Mouse (Mus musculus): ENCODE measurements around the gene Sertad1.
"Not testable (repeated sequence)": the region's sequence is repeated elsewhere in the genome, so short reads cannot be mapped to it uniquely, and the experiment has no call there.

Sertad1 gene

DNA sequence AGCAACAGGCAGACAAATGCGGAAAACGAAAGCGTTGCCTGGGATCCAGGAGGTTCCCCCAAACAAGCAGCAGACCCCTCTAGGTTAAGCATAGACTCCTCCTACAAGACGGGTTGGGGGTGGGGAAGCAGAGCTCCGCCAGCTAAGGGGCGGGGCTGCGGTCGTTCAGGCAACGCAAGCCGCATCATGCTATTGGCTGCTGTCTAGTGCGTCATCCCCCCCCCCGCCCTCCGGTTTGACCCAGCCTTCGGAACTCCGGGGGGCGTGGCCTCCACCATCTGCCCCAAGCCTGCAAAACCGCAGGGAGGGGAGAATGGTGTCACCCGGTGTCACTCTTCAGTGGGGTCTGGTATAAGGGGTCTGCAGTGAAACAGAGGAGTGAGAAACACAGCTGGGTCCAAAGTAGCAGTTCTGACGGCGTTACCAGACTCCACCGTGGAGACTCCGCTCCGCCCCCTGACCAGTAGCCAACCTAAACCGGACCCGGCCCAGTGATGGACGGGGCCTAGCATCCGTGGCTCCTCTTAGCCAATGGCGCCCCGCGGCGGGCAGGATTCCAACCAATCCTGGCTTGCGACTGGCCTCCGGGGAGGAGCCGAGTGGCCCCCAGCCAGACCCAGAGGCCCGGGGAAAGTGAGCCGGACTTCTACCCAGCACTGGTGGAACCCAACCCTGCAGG, 13.4 kb upstream of the Sertad1 start, which contains the start of gene Sertad3:
Gene Sertad3 (plus strand): TSS at position 613 of the 679 bp plus-strand sequence.
- peak; percentile 99 for DNase-seq (ENCODE audit: low spot score)

- no peak for DNase-seq (ENCODE audit: low spot score)
These were observed 12.7 kb upstream of the Sertad1 start for GRCm38 (mm10) chr7:27473835-27474489.

GRCm38 (mm10) chr7:27474490-27474954, 12.2 kb upstream of the Sertad1 start:
- DNase-seq (ENCODE audit: low spot score), result peak; percentile 99

- DNase-seq (ENCODE audit: low spot score), result no peak
These were observed 11.1 kb upstream of the Sertad1 start for GRCm38 (mm10) chr7:27475596-27475995.

- DNase-seq (ENCODE audit: low spot score), result peak; percentile 65
These were observed 10.5 kb upstream of the Sertad1 start for GRCm38 (mm10) chr7:27476098-27476635.

DNA sequence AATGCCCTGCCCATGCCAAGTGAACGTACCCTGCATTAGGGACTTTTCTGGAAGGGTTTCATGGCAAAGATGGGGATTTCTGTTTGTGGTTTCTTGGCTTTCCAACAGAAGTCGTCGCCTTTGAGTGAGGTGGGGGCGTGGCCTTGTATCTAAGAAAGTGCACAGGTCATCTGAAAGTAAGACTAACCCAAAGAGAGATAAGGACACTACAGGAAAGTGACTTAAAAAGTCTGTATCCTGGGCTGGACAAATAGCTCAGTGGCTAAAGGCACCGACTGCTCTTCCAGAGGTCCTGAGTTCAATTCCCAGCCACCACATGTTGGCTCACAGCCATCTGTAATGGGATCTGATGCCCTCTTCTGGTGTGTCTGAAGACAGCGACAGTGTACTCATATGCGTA, 8.1 kb upstream of the Sertad1 start:
- peak; percentile 75 for DNase-seq (ENCODE audit: low spot score)

DNA sequence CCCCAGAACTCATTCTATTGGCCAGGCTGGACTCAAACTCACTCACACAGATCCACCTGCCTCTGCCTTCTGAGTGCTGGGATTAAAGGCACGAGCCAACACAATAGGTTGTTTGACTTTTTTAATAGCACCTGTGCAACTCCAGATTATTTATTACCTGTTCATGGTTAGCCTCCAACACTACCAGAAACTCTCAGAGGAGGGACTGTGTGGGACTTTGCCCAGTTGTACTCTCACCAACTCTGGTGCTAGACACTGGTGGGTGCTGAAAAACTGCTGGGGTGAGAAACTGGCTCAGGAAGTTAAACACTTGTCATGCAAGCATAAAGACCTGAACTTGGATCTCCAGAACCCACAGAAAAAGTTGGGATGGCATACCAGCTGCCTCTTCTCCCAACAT, 7.0 kb upstream of the Sertad1 start:
- DNase-seq (ENCODE audit: low spot score), result peak; percentile 49

DNA sequence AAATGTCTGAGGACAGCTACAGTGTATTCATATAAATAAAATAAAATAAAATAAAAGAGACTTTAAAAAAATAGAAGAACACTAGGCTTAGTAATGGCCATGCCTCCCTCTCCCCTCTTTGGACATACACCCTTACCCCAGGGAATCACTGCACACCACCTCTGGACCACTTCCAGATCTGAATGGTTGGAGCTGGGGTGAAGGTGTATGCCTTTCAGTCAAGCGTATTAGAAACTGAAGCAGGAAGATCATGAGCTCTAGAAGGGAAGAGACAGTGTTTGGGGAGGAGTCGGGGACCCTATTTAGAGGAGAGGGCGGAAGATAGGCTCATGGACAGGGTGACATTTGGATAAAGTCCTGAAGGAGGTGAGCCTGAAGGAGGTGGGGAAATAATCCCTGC, 6.2 kb upstream of the Sertad1 start:
- no peak for DNase-seq (ENCODE audit: low spot score)

DNA sequence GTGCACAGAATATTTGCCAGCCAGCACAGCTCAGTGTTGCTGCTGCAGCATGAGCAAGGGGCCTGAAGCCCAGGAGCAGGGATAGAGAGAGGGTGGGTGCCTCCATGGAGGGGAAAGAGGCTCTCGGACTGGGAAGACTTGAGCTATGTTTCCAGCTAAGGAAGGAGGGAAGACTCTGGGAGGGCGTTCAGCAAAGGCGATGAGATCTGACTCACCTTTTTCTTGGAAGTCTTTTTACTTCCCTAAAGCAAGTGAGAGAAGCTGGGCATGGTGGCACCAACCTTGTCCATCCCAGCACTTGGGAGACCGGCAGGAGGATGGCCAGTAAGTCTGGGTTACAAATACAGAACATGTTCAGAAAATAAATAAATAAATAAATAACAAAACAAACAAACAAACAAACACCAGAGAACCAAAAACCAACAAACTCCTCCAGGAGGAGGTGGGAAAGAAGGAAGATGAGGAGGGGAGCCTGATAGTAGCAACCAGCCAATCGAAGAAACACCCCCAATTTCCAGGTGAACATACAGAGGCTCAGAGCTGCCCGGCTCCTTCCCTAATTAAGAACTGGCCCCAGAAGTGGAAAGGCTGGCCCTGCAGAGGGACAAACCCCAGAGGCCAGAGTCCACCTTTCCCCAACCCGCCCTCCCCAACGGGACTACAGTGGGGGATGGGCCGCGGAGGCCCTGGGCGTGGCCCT, 5.6 kb upstream of the Sertad1 start:
- no peak for DNase-seq (ENCODE audit: low spot score)

- DNase-seq (ENCODE audit: low spot score), result peak; percentile 97
These were observed 5.1 kb upstream of the Sertad1 start for GRCm38 (mm10) chr7:27481627-27481969.

GRCm38 (mm10) chr7:27483860-27484259, 2.9 kb upstream of the Sertad1 start:
- no peak for DNase-seq (ENCODE audit: low spot score)

DNA sequence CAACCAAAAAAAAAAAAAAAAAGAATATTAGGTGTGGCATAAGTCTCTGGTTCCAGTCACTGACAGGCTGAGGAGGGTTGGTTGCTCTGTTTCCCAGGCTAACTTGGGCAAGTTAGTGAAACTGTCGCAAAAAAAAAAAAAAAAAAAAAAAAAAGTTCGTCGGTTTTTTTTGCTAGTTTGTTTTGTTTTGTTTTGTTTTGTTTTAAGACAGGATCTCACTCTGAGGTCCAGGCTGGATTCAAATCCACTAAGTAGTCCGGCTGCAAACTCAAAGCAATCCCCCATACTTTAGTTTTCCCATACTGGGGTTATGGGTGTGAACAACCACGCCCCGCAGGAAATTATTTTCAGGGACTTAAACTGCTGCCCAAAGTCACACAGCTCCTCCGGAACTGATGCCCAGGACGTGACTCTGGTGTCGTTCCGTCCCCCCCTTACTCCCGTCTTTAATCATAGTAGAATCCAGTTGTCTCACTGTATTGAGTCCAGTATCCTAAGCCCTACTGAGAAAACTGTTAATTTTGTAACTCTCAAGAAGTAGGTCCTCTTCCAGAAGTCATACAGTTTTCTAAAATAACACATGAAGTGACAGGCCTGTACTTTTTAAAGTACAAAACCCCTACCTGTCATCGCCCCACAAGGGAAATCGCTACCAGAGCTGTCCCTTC, 474 bp upstream of the Sertad1 start:
- no peak for DNase-seq (ENCODE audit: low spot score)

- peak; percentile 49 for DNase-seq (ENCODE audit: low spot score)
These were observed 1.1 kb downstream of the Sertad1 start for GRCm38 (mm10) chr7:27487740-27488268.

DNA sequence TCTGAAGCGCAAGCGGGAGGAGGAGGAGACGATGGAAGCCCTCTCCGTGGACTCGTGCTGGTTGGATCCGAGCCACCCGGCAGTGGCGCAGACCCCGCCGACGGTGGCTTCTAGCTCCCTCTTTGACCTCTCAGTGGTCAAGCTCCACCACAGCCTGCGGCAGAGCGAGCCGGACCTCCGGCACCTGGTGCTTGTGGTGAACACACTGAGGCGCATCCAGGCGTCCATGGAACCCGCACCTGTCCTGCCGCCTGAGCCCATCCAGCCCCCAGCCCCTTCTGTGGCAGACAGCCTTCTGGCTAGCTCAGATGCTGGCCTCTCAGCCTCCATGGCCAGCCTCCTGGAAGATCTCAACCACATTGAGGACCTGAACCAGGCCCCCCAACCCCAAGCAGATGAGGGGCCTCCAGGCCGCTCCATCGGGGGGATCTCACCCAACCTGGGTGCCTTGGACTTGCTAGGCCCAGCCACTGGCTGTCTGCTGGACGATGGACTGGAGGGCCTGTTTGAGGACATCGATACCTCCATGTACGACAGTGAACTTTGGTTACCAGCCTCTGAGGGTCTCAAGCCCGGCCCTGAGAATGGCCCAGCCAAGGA, 2.7 kb downstream of the Sertad1 start:
- no peak for DNase-seq (ENCODE audit: low spot score)

DNA sequence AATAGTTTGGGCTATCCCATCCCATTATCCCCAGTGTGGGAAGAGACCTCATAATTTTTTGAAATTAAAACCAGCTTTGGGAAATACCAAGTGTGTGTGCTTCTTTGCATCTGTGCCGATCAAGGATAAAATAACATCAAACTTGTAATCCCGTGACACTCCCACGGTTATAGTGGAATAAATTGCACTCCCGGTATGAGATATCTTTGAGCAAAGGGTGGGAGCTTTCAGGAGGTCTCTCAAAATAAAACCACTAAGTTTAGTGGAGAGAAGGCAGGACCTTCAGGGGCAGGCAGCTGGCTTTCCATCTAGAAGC, 3.5 kb downstream of the Sertad1 start:
- no peak for DNase-seq (ENCODE audit: low spot score)

- DNase-seq (ENCODE audit: low spot score), result peak; percentile 96
These were observed 4.0 kb downstream of the Sertad1 start for GRCm38 (mm10) chr7:27490543-27491329.

- DNase-seq (ENCODE audit: low spot score), result no peak
These were observed 5.1 kb downstream of the Sertad1 start for GRCm38 (mm10) chr7:27491856-27492255.

DNA sequence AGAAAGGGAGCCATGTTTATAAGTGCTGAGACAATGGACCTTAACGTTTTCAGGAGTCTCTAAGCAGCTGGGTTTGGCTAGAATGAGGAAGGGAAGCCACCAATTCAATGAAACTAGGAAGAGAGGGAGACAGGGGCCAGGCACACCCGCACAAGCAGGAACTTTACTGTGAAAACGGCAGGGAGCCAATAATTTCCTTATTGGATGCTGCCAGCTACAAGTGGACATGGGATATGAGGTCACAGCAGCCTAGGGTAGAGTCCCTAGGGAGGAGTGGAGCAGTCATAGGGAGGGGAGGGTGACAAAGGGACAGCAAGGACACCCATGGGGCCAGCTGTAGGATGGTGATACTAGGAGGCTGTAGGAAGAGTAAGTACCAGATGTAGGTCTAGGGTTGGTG, 6.3 kb downstream of the Sertad1 start:
- DNase-seq (ENCODE audit: low spot score), result no peak

DNA sequence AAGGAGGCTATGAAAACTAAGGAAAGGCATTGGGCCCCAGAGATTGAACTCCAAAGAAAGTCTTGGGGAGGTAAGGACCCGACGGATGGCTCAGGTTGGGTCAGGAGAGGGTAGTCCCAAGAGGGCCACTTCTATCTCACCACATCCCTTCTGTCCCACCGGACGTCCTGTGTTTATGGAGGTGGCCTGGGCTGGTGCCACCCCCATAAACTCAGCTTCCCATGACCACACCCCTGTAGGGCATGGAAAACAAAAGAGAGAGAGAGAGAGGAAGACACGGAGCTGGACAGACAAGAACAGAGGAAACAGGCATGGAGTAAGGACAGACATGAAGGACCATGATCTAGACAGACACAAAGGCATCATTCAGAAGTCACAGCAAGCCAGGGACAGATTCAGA, 6.7 kb downstream of the Sertad1 start:
- DNase-seq (ENCODE audit: low spot score), result no peak

DNA sequence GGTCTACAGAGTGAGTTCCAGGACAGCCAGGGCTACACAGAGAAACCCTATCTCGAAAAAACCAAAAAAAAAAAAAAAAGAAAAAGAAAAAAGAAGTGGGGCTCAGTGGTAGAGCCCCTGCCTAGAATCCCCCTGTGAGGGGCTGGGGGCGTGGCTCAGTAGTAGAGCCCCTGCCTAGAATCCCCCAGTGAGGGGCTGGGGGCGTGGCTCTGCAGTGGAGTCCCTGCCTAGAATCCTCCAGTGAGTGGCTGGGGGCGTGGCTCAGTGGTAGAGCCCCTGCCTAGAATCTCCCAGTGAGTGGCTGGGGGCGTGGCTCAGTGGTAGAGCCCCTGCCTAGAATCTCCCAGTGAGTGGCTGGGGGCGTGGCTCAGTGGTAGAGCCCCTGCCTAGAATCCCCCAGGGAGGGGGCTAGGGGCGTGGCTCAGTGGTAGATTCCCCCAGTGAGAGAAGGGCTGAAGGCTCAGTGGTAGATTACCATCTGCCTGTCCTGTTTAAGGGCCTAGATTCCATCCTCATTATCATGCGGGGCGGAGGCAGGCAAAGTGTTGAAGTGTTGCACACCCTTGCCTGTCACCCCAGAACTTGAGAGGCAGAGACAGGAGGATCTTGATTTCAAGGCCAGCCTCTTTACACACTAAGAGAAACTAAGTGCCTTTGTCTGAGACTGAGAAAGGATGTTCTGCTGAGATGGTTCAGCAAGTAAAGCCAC, 8.1 kb downstream of the Sertad1 start:
- not testable (repeated sequence) for DNase-seq (ENCODE audit: low spot score)
